13 mouse cellular contexts compared by ENCODE assay signal in the genomic region with DNA sequence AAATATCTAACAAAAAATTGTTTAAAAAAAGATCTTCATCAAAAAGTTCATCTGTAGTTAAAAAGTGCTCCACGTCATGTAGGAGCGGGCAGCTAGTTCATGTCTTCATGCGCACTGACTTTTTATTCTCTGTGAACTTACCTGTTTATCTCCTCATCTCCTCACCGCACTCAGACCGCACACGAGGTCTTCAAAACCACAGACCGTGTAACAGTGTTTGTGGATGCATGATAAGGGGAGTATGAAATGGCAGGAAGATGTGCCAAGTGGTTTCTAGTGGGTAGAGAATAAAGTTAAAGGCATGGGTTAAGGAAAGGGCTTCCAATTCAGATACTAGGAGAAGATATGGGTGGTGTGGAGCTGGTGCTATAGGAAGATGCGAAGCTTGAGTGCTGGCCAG. TPM values are rescaled to one million over a fixed set of nuclear protein-coding genes. Genes with fewer than 3 reads are reported as not detected.
"Had no signal": no experiment of that assay in that cellular context is flagged by ENCODE, and none has a peak within 500 bp of the region (broad histone marks: within the 10 kb centered on the region; RNA-seq: fewer than 3 reads in every experiment).

No protein-coding gene starts in this region.

- ATAC-seq: midbrain, embryonic 13.5 days; midbrain, embryonic 15.5 days had no signal

- DNase-seq: lung, adult 18-20 months; lung, embryonic 14.5 days; lung, postnatal 10 days; lung, postnatal 4 days; retina, postnatal 1 day; right cerebral cortex, adult 18-20 months; right cerebral cortex, postnatal 25 days; thymus, adult 2 months; thymus, postnatal 25 days; thymus, postnatal 4 days had no signal

RNA-seq across cellular contexts. Expression of a gene that starts 14.6 kb away (rescaled TPM):
- total RNA-seq: monocyte, adult 5-6 weeks had no signal
